Mouse (Mus musculus): ENCODE measurements around the gene Zfyve27.

Zfyve27 gene

DNA sequence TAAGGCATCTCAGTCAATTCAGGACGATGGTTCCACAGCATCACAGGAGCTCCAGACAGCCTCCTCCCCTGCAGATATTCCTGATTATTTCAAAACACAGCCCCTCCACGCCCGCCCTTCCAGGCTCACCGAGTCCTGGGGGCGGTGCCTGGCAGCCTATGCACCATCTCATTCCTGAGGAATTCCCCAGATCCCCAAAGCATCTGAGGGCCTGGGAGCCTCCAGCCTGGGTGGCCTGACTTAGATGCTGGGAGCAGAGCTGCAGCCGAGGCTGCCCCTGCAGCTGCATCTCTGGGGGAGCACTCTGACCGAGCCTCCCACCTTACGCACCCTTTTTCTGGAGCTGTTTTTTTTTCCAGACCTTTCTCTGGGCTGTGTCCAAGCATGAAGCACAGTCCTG is 77.1 kb downstream of the Zfyve27 start:
- DNase-seq: no peak

DNA sequence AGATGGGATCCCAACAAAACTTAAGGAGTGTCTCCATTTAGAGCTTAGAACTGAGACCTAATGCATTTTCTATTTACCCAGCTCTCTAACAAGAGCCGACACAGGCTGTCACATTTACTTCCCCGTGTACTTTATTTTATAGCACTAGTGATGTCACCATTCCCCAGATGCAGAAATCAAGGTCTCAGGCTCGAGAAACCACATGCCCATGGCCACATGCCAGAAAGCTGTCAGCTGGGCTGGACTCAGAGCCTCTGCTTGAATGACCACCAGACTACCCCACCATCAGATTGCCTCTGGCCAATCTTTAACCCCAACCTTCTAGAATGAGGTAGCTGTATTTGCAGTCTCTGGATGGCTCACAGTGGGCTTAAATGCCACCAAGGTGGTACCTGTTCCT is 79.7 kb downstream of the Zfyve27 start:
- DNase-seq: no peak

All from cerebellum, adult 18-20 months (tissue).